Mouse (Mus musculus): ENCODE data around the gene Col11a1. TPM values are rescaled to one million over a fixed set of nuclear protein-coding genes. Genes with fewer than 3 reads are reported as not detected.

The Col11a1 gene
- 9.4 and 10.4 TPM in 2 replicates for polyA plus RNA-seq (2015; fragmentation: Nextera tagmentation; extraction: Ambion mirVana)

- ATAC-seq (ENCODE audit: borderline replicate concordance, extremely low read depth, low FRiP score, low TSS enrichment): peak; percentile 100
- Histone ChIP-seq H3K9me3 (no peaks in the 10 kb centered on the region), H3K27ac (no peak within 1 kb of the TSS), H3K36me3 (no peaks in the 10 kb centered on the region), H3K4me3 (peak within 1 kb of the TSS; percentile 72), H3K9ac (peak within 1 kb of the TSS; percentile 37), H3K4me2 (peak within 1 kb of the TSS; percentile 83), H3K4me1 (0 out of 2 replicates have a peak, but pooled peaks cover 15% of the 10 kb centered on the region), H3K27me3 (no peaks in the 10 kb centered on the region)
- WGBS: 1% methylated on average over 18 of the region's 19 CpGs
Measured at GRCm38 (mm10) chr3:114029971-114030635, at the start of gene Col11a1. Gene Col11a1, plus strand, starts transcription at chr3:114030540.

DNA sequence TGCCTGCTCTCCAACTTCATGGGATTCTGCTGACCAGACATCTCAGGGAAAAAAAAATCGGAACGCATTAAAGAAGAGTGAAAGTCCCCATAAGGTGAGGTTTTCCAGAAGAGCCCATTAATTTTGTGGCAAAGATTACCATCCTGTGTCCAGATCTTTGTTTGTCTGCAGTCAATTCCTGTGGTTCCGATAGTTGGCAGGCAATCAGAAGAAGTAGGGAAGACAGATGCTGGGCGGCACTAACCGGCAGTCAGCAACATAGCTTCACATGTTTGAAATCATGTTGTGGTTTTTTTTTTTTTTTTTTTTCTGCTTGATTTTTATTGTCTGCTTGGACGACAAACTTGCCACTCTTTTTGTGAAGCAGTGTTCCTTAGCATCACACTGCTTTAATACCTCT, 39.4 kb upstream of the Col11a1 start:
- 67% methylated on average over 6 of the region's 6 CpGs for WGBS
- no peaks in the 10 kb centered on the region for H3K27me3 ChIP-seq
- H3K4me1 ChIP-seq: no peaks in the 10 kb centered on the region
- H3K27ac ChIP-seq: no peak overlapping the region
- no peaks in the 10 kb centered on the region for H3K36me3 ChIP-seq
- ATAC-seq (ENCODE audit: borderline replicate concordance, extremely low read depth, low FRiP score, low TSS enrichment): no peak
- H3K9me3 ChIP-seq: no peaks in the 10 kb centered on the region
- H3K9ac ChIP-seq: no peak overlapping the region
- no peak overlapping the region for H3K4me3 ChIP-seq
- H3K4me2 ChIP-seq: no peak overlapping the region

DNA sequence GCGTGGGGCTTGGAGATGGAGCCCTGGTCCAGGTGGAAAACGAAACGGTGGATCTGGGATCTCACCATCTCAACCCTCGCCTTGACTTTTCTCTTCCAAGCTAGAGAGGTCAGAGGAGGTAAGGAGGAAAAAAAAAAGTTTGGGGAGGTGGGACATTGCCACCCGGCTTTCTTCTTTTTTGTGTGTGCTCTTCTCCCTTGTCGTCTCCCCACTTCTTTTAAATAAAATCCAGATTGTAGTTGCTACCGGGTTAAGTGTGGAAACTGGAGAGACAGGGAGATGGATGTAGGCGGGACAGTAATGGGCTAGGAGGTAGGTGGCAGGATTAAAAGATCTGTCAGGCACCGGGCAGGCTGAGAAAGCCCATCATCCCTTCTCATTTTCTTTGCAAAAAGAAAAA, 546 bp downstream of the Col11a1 start:
- WGBS: 2% methylated on average over 9 of the region's 9 CpGs
- Histone ChIP-seq H3K4me3 (peak overlapping the region; percentile 72), H3K4me2 (peak overlapping the region; percentile 83), H3K9me3 (no peaks in the 10 kb centered on the region), H3K9ac (peak overlapping the region; percentile 37), H3K27ac (no peak overlapping the region), H3K4me1 (0 out of 2 replicates have a peak, but pooled peaks cover 15% of the 10 kb centered on the region), H3K27me3 (no peaks in the 10 kb centered on the region), H3K36me3 (no peaks in the 10 kb centered on the region)
- ATAC-seq (ENCODE audit: borderline replicate concordance, extremely low read depth, low FRiP score, low TSS enrichment): no peak

GRCm38 (mm10) chr3:114031351-114032213, 1.2 kb downstream of the Col11a1 start:
- H3K9ac ChIP-seq: peak overlapping the region; percentile 19
- H3K4me1 ChIP-seq: 0 out of 2 replicates have a peak, but pooled peaks cover 15% of the 10 kb centered on the region
- ATAC-seq (ENCODE audit: borderline replicate concordance, extremely low read depth, low FRiP score, low TSS enrichment): peak; percentile 49; the same call in 1 of the 2 replicates
- H3K27me3 ChIP-seq: no peaks in the 10 kb centered on the region
- WGBS: 2% methylated on average over 21 of the region's 21 CpGs
- no peaks in the 10 kb centered on the region for H3K36me3 ChIP-seq
- H3K9me3 ChIP-seq: no peaks in the 10 kb centered on the region
- peak overlapping the region; percentile 83 for H3K4me2 ChIP-seq
- H3K27ac ChIP-seq: no peak overlapping the region
- peak overlapping the region; percentile 72 for H3K4me3 ChIP-seq

DNA sequence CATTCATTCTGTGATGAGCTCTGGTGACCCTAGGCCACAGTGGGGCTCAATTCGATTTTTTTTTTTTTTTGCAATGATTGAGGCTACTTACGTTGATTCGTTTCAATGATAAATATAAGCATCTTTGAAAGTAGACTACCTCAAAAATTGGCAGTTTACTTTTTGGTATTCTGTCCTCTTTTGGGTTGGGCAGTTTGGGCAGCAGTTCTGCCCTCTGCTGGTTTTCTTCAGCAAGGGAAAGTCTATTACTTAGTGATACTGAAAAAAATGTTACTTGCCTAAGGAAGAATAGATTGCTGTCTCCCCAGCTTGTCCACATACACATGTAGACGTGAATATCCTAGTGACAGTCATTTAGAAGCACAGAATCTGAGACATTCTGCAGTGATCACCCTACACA, 2.0 kb downstream of the Col11a1 start:
- Histone ChIP-seq H3K27me3 (no peaks in the 10 kb centered on the region), H3K36me3 (no peaks in the 10 kb centered on the region), H3K4me1 (0 out of 2 replicates have a peak, but pooled peaks cover 15% of the 10 kb centered on the region), H3K27ac (no peak overlapping the region), H3K4me2 (peak overlapping the region; percentile 83), H3K9me3 (no peaks in the 10 kb centered on the region), H3K9ac (no peak overlapping the region), H3K4me3 (peak overlapping the region; percentile 72)
- ATAC-seq (ENCODE audit: borderline replicate concordance, extremely low read depth, low FRiP score, low TSS enrichment): no peak
- 1% methylated on average over 4 of the region's 4 CpGs for WGBS

- Histone ChIP-seq H3K9me3 (no peaks in the 10 kb centered on the region), H3K27ac (no peak overlapping the region), H3K27me3 (no peaks in the 10 kb centered on the region), H3K9ac (no peak overlapping the region), H3K4me2 (no peak overlapping the region), H3K4me1 (no peaks in the 10 kb centered on the region), H3K4me3 (no peak overlapping the region), H3K36me3 (no peaks in the 10 kb centered on the region)
- ATAC-seq (ENCODE audit: borderline replicate concordance, extremely low read depth, low FRiP score, low TSS enrichment): no peak
Measured at GRCm38 (mm10) chr3:114052406-114052805, 22.1 kb downstream of the Col11a1 start.

GRCm38 (mm10) chr3:114053501-114053900, 23.2 kb downstream of the Col11a1 start:
- Histone ChIP-seq H3K4me2 (no peak overlapping the region), H3K4me1 (no peaks in the 10 kb centered on the region), H3K9me3 (no peaks in the 10 kb centered on the region), H3K27me3 (no peaks in the 10 kb centered on the region), H3K4me3 (no peak overlapping the region), H3K9ac (no peak overlapping the region), H3K27ac (no peak overlapping the region), H3K36me3 (no peaks in the 10 kb centered on the region)
- WGBS: 66% methylated on average over 3 of the region's 3 CpGs
- ATAC-seq (ENCODE audit: borderline replicate concordance, extremely low read depth, low FRiP score, low TSS enrichment): no peak

DNA sequence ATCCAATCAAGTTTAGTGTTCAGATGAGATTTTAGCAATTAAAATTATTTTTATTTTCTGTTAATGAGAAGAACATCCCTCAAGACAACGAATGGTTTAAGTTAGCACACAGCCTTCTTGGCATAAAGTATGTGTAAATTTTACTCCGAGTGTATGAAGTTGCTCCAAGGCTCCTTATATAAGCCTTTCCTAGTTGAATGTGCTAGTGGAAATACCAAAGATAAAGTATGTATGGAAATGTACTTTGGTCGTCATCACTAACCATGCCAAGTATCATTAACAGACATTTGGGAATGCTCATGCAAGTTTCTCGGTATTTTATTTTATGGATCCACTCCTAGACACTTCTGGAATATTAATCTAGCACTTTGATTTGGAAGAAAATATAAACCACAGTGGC, 34.8 kb downstream of the Col11a1 start:
- H3K9me3 ChIP-seq: no peaks in the 10 kb centered on the region
- H3K27me3 ChIP-seq: no peaks in the 10 kb centered on the region
- no peak overlapping the region for H3K9ac ChIP-seq
- no peak overlapping the region for H3K4me3 ChIP-seq
- WGBS: 74% methylated on average over 4 of the region's 4 CpGs
- H3K36me3 ChIP-seq: no peaks in the 10 kb centered on the region
- no peak for ATAC-seq (ENCODE audit: borderline replicate concordance, extremely low read depth, low FRiP score, low TSS enrichment)
- H3K4me2 ChIP-seq: no peak overlapping the region
- no peak overlapping the region for H3K27ac ChIP-seq
- no peaks in the 10 kb centered on the region for H3K4me1 ChIP-seq

DNA sequence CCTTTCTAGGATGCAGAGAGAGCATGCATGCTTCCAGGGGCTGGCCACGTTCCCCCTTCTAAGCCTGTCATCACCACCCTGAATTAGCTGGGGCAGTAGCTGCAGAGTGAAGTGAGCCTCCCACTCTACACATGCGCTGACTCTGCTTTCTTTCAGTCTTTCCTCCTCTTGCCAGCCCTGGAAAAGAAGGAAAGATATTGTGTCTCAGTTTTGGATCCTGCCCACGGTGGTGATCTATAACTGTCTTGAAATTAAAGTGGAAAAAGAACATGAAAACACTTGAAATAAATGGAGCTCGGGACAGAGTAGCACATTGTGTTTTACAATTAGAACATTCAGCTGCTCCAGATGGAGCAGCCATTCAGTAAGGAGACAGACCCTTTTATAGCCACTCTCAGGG, 35.2 kb downstream of the Col11a1 start:
- Histone ChIP-seq H3K27ac (no peak overlapping the region), H3K4me1 (no peaks in the 10 kb centered on the region), H3K27me3 (no peaks in the 10 kb centered on the region), H3K4me2 (no peak overlapping the region), H3K9ac (no peak overlapping the region), H3K36me3 (no peaks in the 10 kb centered on the region), H3K9me3 (no peaks in the 10 kb centered on the region), H3K4me3 (no peak overlapping the region)
- 50% methylated on average over 4 of the region's 4 CpGs for WGBS
- ATAC-seq (ENCODE audit: borderline replicate concordance, extremely low read depth, low FRiP score, low TSS enrichment): no peak

DNA sequence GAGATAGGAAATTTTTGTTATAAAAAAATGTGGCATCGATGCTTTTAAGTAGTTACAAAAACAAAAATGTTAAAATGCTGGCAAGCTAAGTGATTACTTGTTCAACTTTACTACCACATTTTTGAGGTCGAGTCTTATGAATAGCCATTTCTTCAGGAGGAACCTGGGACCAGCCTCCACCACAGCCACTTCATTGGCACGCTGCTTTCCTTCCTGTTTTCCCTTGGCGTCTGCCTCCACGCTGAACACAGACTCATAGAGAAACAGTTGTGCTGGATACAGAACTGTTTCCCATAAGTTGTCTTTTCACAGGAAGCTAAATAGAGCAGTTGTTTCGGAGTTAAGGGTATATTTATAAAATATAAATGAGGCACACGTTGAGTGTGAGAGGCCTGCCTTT, 69.0 kb downstream of the Col11a1 start:
- Histone ChIP-seq H3K9ac (no peak overlapping the region), H3K36me3 (no peaks in the 10 kb centered on the region), H3K4me2 (no peak overlapping the region), H3K27ac (no peak overlapping the region), H3K4me3 (no peak overlapping the region), H3K27me3 (no peaks in the 10 kb centered on the region), H3K9me3 (no peaks in the 10 kb centered on the region), H3K4me1 (no peaks in the 10 kb centered on the region)
- no peak for ATAC-seq (ENCODE audit: borderline replicate concordance, extremely low read depth, low FRiP score, low TSS enrichment)
- 74% methylated on average over 7 of the region's 7 CpGs for WGBS

DNA sequence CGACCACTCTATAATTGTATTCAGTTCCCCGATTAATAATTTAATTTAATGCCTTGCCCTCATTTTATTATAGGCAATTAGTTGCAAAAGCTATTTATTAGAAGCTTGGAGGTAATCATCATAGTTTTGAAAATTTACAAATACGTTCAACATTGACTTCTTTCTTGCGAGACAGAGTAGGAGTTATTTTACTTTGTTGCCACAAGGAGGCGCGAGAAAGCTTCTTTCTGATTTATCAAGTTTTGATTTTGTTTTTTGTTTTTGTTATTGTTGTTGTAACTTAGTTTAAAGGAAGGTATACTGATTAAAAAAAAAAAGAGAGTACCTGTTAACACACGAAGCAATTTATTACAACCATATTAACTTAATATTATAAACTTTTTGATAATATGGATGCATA, 76.8 kb downstream of the Col11a1 start:
- no peaks in the 10 kb centered on the region for H3K9me3 ChIP-seq
- no peak overlapping the region for H3K9ac ChIP-seq
- no peak overlapping the region for H3K4me3 ChIP-seq
- H3K27ac ChIP-seq: no peak overlapping the region
- no peak overlapping the region for H3K4me2 ChIP-seq
- H3K27me3 ChIP-seq: no peaks in the 10 kb centered on the region
- no peak for ATAC-seq (ENCODE audit: borderline replicate concordance, extremely low read depth, low FRiP score, low TSS enrichment)
- H3K36me3 ChIP-seq: no peaks in the 10 kb centered on the region
- WGBS: 25% methylated on average over 7 of the region's 7 CpGs
- H3K4me1 ChIP-seq: no peaks in the 10 kb centered on the region

DNA sequence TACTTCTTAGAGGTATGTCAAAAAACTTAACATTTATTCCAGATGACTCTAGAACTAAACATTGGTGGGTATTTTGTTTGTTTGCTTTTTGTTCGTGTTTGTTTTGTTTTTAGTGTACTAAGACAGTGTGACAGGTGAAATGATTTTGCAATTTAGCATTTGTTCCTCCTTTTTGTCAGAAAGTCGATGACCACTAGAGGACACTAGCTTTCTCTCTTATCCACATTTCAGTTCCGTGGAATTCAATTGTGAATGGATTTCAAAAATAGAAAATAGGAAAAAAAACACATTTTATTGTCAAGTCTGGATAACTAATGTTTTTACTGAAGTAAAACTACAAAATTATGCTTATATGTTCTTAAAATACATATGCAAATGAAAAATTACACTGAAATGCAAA, 116.8 kb downstream of the Col11a1 start:
- no peaks in the 10 kb centered on the region for H3K4me1 ChIP-seq
- H3K27ac ChIP-seq: no peak overlapping the region
- no peak overlapping the region for H3K4me2 ChIP-seq
- no peaks in the 10 kb centered on the region for H3K9me3 ChIP-seq
- H3K9ac ChIP-seq: no peak overlapping the region
- no peaks in the 10 kb centered on the region for H3K27me3 ChIP-seq
- H3K4me3 ChIP-seq: no peak overlapping the region
- 11% methylated on average over 3 of the region's 3 CpGs for WGBS
- no peaks in the 10 kb centered on the region for H3K36me3 ChIP-seq
- no peak for ATAC-seq (ENCODE audit: borderline replicate concordance, extremely low read depth, low FRiP score, low TSS enrichment)
